Mouse (Mus musculus): ENCODE results near the gene Ifitm6. TPM values are rescaled to one million over a fixed set of nuclear protein-coding genes. Genes with fewer than 3 reads are reported as not detected.

Gene Ifitm6
- polyA plus RNA-seq (2015; fragmentation: Nextera tagmentation; extraction: Ambion mirVana) = 4.0 and 4.5 TPM in 2 replicates

GRCm38 (mm10) chr7:141017824-141018223 is at the start of gene Ifitm6:
TSS of gene Ifitm6 (minus strand) at chr7:141017924.

DNA sequence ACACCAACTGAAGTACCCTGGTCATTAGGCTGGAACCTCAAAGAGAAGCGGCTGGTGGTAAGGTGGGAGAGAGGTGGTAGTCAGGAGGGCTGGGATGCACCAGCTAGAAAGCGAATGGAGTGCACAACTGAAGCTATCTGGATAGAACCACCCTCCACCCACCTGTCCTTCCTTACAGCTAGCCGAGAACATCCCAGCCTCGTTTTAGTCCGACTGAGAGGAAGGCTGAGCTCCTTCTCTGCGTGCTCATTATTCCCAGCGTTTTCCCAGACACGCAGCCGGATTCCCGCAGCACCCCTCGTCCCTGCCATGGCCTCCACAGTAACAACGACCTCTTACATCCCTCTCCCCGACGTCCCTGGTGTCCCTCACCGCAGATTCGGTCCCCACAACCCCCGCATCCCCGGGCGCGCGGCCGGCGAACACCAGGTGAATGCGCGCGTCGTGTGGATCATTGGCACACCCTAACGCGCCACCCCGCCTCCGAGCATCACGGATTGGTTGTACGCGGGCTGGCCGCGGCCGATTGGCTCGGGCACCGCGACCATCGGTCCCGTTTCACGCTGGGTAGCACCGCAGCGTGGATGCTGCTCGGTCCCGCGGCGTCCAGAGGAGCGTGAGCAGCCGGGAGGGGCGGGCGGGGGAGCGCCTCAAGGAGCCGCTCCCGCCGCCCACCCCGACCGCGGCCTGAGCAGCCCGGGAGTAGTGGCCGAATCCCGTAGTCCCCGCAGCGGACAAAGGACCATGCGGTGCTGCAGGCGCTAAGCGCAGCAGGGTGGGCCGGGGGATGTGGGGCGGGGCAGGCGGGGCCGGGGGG is 42.9 kb upstream of the Ifitm6 start, which contains the start of gene B4galnt4:
Gene B4galnt4 (plus strand): TSS at position 679 of the 817 bp plus-strand sequence.

GRCm38 (mm10) chr7:141028831-141029230 is 11.1 kb upstream of the Ifitm6 start, which contains the start of gene Gm17387:
TSS of gene Gm17387 (plus strand) at chr7:141029131.

DNA sequence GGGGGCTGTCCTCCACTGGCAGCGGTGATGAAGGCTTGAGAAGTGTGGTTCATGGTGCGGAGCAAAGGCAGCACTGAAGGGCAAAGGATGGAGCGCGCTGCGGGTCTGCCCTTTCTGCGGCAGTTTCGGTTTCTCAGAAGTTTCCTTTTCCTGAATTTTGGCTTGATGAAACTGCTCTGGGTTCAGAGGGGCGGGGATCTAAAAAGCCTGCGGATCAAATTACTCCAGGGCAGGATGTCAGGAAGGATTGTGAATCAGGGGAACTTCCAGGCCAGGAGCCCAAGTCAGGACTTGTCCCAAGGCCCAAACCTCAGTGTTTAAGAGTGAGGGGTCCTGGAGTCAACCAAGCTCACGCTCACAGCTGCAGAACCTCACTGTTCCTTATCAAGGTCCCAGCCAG is 7.1 kb downstream of the Ifitm6 start, which contains the start of gene Ifitm3:
Gene Ifitm3 (minus strand): TSS at position 178 of the 400 bp plus-strand sequence.

GRCm38 (mm10) chr7:140966921-140967320 is 50.8 kb downstream of the Ifitm6 start, which contains the start of gene Ifitm1:
TSS of gene Ifitm1 (plus strand) at chr7:140967221.

Other genes starting within 250 kb of the Ifitm6 start
- 0.52 and 0.67 TPM in 2 replicates for gene Syce1, start 230.1 kb downstream of the Ifitm6 start, polyA plus RNA-seq (2015; fragmentation: Nextera tagmentation; extraction: Ambion mirVana)
- gene Zfp941, start 195.7 kb downstream of the Ifitm6 start, polyA plus RNA-seq (2015; fragmentation: Nextera tagmentation; extraction: Ambion mirVana) = 22.0 and 25.1 TPM in 2 replicates
- gene Urah, start 182.9 kb downstream of the Ifitm6 start, polyA plus RNA-seq (2015; fragmentation: Nextera tagmentation; extraction: Ambion mirVana) = 0.46 and 1.5 TPM in 2 replicates
- gene Scgb1c1, start 172.4 kb downstream of the Ifitm6 start, polyA plus RNA-seq (2015; fragmentation: Nextera tagmentation; extraction: Ambion mirVana) = not detected in 2 replicates
- gene Odf3, start 170.1 kb downstream of the Ifitm6 start, polyA plus RNA-seq (2015; fragmentation: Nextera tagmentation; extraction: Ambion mirVana) = 0.22 and 0.36 TPM in 2 replicates
- 0.34 TPM in 1 of 2 replicates, not detected in the other for gene Gm45785, start 161.6 kb downstream of the Ifitm6 start, polyA plus RNA-seq (2015; fragmentation: Nextera tagmentation; extraction: Ambion mirVana)
- gene Ric8a, start 161.0 kb downstream of the Ifitm6 start, polyA plus RNA-seq (2015; fragmentation: Nextera tagmentation; extraction: Ambion mirVana) = 78.6 and 85.7 TPM in 2 replicates
- 60.4 and 62.6 TPM in 2 replicates for gene Bet1l, start 160.3 kb downstream of the Ifitm6 start, polyA plus RNA-seq (2015; fragmentation: Nextera tagmentation; extraction: Ambion mirVana)
- gene Psmd13, start 136.0 kb downstream of the Ifitm6 start, polyA plus RNA-seq (2015; fragmentation: Nextera tagmentation; extraction: Ambion mirVana) = 242 and 248 TPM in 2 replicates
- 82.3 and 96.7 TPM in 2 replicates for gene Sirt3, start 135.6 kb downstream of the Ifitm6 start, polyA plus RNA-seq (2015; fragmentation: Nextera tagmentation; extraction: Ambion mirVana)
- gene Cox8b, start 117.5 kb downstream of the Ifitm6 start, polyA plus RNA-seq (2015; fragmentation: Nextera tagmentation; extraction: Ambion mirVana) = 2.2 and 3.0 TPM in 2 replicates
- 1.2 TPM in 2 replicates for gene Nlrp6, start 97.0 kb downstream of the Ifitm6 start, polyA plus RNA-seq (2015; fragmentation: Nextera tagmentation; extraction: Ambion mirVana)
- gene Pgghg, start 76.5 kb downstream of the Ifitm6 start, polyA plus RNA-seq (2015; fragmentation: Nextera tagmentation; extraction: Ambion mirVana) = 7.1 and 7.4 TPM in 2 replicates
- 1.3 and 2.4 TPM in 2 replicates for gene Ifitm5, start 67.6 kb downstream of the Ifitm6 start, polyA plus RNA-seq (2015; fragmentation: Nextera tagmentation; extraction: Ambion mirVana)
- gene Gm45717, start 62.0 kb downstream of the Ifitm6 start, polyA plus RNA-seq (2015; fragmentation: Nextera tagmentation; extraction: Ambion mirVana) = not detected in 2 replicates
- 257 and 296 TPM in 2 replicates for gene Ifitm2, start 61.9 kb downstream of the Ifitm6 start, polyA plus RNA-seq (2015; fragmentation: Nextera tagmentation; extraction: Ambion mirVana)
- gene Ifitm1, start 50.7 kb downstream of the Ifitm6 start, polyA plus RNA-seq (2015; fragmentation: Nextera tagmentation; extraction: Ambion mirVana) = 43.2 and 67.3 TPM in 2 replicates
- gene Ifitm3, start 7.2 kb downstream of the Ifitm6 start, polyA plus RNA-seq (2015; fragmentation: Nextera tagmentation; extraction: Ambion mirVana) = 166 and 167 TPM in 2 replicates
- gene Gm17387, start 11.2 kb upstream of the Ifitm6 start, polyA plus RNA-seq (2015; fragmentation: Nextera tagmentation; extraction: Ambion mirVana) = not detected in 2 replicates
- 38.2 and 39.6 TPM in 2 replicates for gene B4galnt4, start 43.2 kb upstream of the Ifitm6 start, polyA plus RNA-seq (2015; fragmentation: Nextera tagmentation; extraction: Ambion mirVana)
- 0.28 TPM in 1 of 2 replicates, not detected in the other for gene Pkp3, start 60.3 kb upstream of the Ifitm6 start, polyA plus RNA-seq (2015; fragmentation: Nextera tagmentation; extraction: Ambion mirVana)
- gene Sigirr, start 82.6 kb upstream of the Ifitm6 start, polyA plus RNA-seq (2015; fragmentation: Nextera tagmentation; extraction: Ambion mirVana) = 2.2 and 3.4 TPM in 2 replicates
- gene Ano9, start 99.9 kb upstream of the Ifitm6 start, polyA plus RNA-seq (2015; fragmentation: Nextera tagmentation; extraction: Ambion mirVana) = 0.22 and 0.51 TPM in 2 replicates
- 79.0 and 88.5 TPM in 2 replicates for gene Ptdss2, start 104.5 kb upstream of the Ifitm6 start, polyA plus RNA-seq (2015; fragmentation: Nextera tagmentation; extraction: Ambion mirVana)
- gene Rnh1, start 154.9 kb upstream of the Ifitm6 start, polyA plus RNA-seq (2015; fragmentation: Nextera tagmentation; extraction: Ambion mirVana) = 56.1 and 58.4 TPM in 2 replicates
- 234 and 238 TPM in 2 replicates for gene Hras, start 176.1 kb upstream of the Ifitm6 start, polyA plus RNA-seq (2015; fragmentation: Nextera tagmentation; extraction: Ambion mirVana)
- 4.5 and 5.7 TPM in 2 replicates for gene Lrrc56, start 176.2 kb upstream of the Ifitm6 start, polyA plus RNA-seq (2015; fragmentation: Nextera tagmentation; extraction: Ambion mirVana)
- 0.18 and 0.44 TPM in 2 replicates for gene Lmntd2, start 196.2 kb upstream of the Ifitm6 start, polyA plus RNA-seq (2015; fragmentation: Nextera tagmentation; extraction: Ambion mirVana)
- gene Rassf7, start 197.9 kb upstream of the Ifitm6 start, polyA plus RNA-seq (2015; fragmentation: Nextera tagmentation; extraction: Ambion mirVana) = 18.2 and 21.4 TPM in 2 replicates
- gene Phrf1, start 210.9 kb upstream of the Ifitm6 start, polyA plus RNA-seq (2015; fragmentation: Nextera tagmentation; extraction: Ambion mirVana) = 32.1 and 33.6 TPM in 2 replicates
- 4.4 and 5.6 TPM in 2 replicates for gene Irf7, start 248.6 kb upstream of the Ifitm6 start, polyA plus RNA-seq (2015; fragmentation: Nextera tagmentation; extraction: Ambion mirVana)

Measured in neural tube, postnatal 0 days (tissue).